Mouse (Mus musculus) left cerebral cortex, postnatal 14 days (tissue): Measurements from ENCODE around the gene Dab1. TPM values are rescaled to one million over a fixed set of nuclear protein-coding genes. Genes with fewer than 3 reads are reported as not detected.

Experiments
- DNase-seq, 2 experiments: peaks; one replicate each; pipeline ENCODE4 v3.0.0; 2021 to 2022; ENCODE audit warnings: low spot score in 2 of 2, mixed read lengths in 1 of 2
- intact Hi-C: fragments of 180-260 bp; cut with DNase I; formaldehyde crosslinking; loops from one replicate; pipeline ENCODE4 v1.15.1; 2025
- total RNA-seq, 2 experiments: library from RNA; stranded (reverse); gene quantifications; 2 replicates each; pipeline ENCODE4 v1.2.3; 2021

The Dab1 gene
- total RNA-seq, 2 experiments from 2014 or later = 92.3 to 101 TPM

DNA sequence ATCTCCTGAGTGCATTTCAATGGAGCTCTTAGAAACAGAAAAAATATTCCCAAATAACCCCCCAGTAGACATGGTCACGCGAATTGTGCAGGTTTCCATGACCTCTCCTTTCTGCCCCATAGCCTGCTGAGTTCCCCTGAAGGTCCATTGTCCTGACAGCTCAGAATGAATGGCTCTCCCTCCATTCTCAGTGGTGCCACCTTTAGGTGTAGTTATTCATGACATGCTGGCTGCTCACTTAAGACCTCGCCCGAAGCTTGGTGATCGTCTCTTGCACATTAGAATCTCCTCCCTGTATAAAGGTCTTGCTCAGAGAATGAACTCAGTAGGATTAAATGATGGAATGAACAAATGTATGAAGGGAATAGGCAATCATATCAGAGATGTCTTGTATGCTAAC is 776.9 kb downstream of the Dab1 start:
- intact Hi-C loops = no loop called here
- no peak for DNase-seq

DNA sequence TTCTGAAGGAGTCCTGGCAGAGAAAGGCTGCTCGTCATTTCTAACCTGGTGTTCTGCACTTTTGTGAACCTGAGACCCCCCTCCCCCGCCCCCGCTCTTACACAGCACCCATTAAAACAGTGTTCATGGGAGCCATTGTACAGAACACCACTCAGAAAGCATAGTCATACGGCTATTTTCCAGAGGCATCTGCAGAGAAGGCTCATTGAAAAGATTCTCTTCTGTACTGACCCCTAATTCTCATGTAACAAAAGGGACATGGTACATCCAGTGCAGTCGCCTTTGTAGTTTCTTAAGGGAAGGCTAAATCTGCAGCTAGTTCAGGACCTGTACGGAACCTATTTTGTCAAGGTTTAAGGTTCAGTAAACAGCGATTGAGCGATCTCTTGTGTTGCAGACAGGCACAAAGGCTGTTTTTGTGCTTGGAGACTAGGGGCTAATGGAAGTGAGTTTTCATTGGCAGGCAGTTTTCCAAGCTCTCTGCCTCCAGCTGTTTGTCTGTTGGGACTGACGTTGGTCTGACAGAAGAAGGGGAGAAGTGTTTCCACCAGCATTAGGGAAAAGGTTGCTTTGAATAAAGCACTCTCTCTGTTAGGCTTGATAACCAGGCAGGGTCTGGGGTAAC is 780.1 kb downstream of the Dab1 start:
- peak; percentile 44 to 61 for DNase-seq
- intact Hi-C loops = no loop called here

DNA sequence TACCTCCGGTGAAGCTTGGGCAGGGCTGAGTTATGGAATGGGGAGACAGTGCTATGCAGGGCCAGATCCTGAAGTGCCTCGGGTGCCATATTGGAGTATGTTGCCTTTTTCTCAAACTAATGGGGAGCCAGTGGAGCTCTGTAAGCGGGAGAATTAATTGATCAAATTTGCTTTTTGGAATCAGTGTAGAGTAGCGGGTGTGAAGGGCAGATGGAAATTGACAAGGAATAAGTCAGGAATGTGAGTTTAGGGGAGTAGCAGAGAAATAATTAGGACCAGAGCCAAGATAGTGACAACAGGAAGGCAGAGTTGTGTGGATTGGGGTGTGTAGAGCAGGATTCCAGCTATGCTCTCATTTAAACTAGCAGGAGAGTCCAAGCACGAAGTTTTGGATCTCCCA is 784.9 kb downstream of the Dab1 start:
- DNase-seq = no peak
- intact Hi-C loops = no loop called here

DNA sequence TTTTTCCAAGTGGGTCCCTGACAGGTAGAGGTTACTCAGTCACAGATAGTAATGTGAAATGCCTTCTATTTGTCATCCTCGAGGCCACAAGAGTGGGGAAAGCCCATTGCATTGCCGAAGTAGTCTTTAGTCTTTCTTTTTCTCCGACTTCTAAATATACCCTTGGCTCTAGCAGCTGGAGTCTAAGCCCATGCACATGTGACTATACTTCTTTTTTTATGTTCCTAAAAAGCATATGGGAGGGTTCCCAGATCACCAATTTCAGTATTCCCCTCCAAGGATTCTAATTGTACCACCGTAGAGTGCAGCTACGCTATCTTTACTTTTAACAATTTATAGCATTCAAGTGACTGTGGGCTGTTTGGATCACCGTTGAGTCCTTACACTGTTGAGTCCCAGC is 791.8 kb downstream of the Dab1 start:
- intact Hi-C loops = no loop called here
- no peak for DNase-seq

DNA sequence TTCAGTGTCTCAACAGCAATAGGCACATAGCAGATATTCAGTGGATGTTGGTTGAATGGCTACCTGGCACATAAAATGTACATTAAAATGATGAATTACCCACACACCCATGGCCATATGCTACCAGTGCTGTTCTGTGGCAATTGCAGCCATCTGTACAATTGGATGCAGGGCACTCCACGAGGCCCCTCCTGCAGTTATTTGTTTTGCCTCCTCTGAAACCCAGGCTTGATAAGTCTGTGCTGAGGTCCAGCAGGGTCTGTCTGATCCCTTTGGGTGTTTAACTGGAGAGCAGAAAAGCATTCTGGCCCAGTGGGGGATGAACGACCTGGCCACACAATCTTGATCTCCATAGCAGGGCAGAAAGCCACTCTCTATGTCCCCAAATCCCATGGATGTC is 796.3 kb downstream of the Dab1 start:
- DNase-seq = no peak
- intact Hi-C loops = no loop called here

DNA sequence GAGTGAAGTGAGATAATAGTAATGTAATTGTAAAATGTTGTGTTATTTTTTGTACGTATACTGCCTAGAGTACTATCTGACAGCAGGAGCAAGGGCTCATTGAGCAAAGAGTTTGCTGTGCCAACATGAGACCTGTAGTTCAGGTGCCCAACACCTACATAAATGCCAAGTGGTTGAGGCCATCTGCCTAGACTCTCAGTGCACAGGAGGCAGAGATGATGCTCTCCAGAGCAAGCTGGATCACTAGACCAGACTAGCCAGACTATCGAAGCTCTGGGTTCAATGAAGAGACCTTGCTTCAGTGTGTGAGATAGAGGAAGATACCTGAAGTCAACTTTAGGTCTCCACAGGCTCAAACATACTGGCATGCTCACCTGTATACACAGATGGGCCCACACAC is 799.2 kb downstream of the Dab1 start:
- intact Hi-C loops = no loop called here
- no peak for DNase-seq

DNA sequence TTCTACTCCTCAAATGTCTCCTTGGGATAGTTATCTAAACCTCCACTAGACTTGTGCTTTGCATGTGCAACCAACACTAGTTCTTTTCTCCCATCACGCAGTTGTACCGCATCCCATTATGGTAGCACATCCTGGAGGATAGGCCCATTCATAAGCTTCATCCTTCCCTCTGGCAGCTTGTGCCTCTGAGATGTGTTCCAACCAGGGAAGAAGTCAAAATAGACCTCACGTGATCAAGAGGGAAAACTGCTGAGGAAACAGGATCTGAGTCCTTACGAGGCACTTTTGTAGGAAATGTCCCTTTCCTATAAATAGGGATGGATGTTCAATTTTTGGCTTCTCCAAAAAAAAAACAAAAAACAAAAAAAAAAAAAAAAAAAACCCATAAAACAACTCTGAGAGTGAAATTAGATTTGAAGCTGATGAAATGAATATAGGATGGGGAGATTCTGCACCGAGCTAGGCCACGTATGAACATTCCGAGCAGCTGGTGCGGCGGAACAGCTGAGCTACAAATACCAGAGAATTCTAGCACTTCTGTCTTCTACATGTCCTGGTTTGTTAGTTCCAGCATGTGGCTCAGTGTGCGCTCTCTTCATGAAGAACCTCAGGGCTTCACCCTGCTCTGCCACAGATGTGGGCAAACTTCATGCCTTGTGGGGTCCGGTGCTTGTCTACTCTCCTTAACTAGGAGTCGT is 802.0 kb downstream of the Dab1 start:
- peak in 1 of 2 experiments; percentile 50 for DNase-seq
- intact Hi-C loops = no loop called here

DNA sequence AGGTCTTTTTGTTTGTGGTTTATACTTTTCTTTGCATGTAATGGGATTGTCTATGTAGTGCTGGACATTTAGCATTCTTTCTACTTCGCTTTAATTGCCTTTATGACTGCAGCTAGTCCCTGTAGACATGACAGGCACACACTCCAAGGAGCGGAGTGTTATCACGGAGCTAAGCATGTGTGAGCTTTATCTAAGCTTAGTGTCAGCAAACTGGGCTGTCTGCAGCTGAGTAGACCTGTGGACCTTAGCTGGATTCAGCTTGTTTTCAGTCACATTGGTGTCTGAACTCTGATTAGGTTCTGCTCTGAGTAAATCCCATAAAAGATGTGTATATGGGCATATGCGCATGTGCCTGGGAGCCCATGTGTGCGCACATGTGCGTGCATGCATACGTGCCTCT is 810.0 kb downstream of the Dab1 start:
- intact Hi-C loops = no loop called here
- DNase-seq = no peak

DNA sequence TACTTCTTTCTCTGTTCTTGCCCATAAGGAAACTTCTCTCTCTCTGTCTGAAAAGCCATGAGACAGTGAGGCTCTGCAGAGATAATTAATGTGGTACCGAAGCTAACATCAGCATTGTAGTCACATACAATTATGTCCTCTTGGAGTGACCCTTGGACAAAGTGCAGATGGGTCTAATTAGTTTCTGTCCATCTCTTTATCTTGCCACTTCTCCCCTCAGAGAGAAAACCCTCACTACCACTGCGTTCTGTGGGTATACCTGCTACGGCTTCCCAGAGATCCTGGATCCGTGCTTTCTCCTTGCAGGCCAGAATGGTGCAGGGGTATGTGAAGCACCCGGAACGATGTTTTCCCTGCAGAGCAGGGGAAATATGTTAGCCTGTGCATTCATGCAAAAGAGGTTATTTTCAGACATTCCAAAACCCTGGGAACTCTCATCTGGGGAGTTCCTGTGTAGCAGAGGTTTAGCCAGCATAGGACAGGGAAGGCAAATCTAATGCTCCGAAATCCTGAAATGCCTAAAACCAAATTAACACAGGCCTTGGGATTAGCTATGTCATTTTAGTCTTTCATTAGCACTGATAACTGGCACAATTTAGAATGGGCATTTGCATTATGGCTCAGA is 812.2 kb downstream of the Dab1 start:
- no peak for DNase-seq
- intact Hi-C loops = no loop called here

DNA sequence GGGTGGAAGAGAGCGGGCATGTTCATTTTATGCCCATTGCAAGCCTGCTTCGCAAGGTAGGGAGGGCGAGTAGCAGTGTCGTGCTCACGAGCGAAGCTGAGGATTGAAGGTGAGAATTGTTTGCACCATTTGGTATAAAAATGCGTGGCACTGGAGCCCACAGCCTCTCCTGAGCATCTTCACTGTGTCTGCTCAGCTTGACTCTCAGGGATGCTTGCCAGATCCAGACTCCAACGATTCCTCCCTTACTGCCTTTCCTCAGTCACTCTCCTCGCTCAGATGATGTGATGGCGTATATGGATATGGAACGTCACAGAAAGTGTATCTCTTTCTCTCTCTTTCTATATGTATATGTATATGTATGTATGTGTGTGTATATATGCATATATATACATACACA is 813.0 kb downstream of the Dab1 start:
- no peak for DNase-seq
- intact Hi-C loops = no loop called here

DNA sequence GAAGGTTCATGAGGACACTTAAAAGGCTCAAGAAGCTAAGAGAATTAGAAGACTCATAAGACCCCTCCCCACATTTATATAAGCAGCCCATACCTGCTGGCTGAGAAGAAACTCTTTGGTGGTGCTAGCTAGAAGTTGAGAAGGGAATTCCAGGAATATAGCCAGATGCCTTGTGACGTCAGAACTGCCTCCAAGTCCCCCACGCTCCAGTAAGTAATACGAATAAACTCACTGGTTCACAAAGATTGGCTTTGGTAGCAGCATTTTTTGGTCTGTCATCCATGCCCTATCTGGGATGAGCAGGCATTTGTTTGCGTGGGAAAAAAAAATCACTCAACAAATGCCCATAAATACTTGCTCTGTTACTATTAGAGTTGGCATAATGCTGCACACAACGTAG is 816.6 kb downstream of the Dab1 start:
- DNase-seq = no peak
- intact Hi-C loops = no loop called here

DNA sequence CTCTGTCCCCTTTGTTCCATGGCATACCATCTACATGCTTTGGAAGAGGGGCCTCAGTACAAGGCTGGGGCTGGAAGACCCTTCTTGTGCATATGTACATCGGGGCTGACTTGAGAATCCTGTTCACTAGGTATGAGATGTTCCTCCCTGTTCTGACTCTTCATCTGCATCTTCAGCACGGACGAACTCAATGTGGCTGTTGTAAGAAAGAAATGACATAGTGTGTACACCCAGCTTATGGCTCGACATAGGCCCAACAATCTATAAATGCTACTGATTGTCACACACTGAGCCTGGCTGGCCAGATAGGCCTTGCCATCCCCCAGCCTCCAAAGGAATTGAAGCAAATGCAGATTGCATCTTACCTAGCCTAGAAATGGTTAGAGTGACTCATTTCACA is 817.3 kb downstream of the Dab1 start:
- intact Hi-C loops = no loop called here
- DNase-seq = no peak

DNA sequence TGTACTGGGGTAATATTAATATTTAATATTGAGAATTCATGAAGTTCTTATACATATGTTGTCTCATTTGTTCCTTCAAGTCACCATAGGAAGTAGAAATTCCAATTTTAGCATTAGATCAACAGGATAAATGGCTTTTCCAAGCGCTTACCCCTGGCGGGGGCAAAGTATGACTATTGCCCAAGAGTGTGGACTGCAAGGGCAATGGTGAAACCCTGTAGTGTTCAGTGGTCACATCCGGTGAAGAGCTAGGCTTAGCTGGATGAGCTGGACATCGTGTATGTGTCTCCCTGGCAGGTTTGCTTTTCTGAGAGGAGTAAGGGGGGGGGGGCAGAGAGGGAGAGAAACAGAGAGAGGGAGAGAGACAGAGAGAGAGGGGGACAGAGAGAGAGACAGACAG is 819.6 kb downstream of the Dab1 start:
- intact Hi-C loops = no loop called here
- no peak for DNase-seq

DNA sequence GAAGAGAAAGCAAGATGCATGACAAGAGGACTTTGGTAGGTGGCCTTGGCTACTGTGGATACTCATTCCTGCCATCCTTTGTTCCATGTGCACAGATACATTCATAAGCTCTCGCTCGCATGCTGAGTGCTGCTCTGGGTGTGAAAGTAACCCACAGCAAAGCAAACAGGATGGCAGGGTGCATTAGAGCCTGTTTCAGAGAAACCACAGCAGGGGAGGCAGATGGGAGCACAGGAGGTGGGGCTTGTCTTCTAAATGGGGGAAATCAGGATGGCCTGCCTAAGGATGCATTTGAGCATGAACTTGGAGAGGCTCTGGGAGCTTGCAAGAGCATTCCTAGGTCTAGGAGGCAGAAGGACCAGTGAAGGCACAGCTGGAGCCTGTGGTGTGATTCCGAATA is 820.5 kb downstream of the Dab1 start:
- intact Hi-C loops = no loop called here
- no peak for DNase-seq

DNA sequence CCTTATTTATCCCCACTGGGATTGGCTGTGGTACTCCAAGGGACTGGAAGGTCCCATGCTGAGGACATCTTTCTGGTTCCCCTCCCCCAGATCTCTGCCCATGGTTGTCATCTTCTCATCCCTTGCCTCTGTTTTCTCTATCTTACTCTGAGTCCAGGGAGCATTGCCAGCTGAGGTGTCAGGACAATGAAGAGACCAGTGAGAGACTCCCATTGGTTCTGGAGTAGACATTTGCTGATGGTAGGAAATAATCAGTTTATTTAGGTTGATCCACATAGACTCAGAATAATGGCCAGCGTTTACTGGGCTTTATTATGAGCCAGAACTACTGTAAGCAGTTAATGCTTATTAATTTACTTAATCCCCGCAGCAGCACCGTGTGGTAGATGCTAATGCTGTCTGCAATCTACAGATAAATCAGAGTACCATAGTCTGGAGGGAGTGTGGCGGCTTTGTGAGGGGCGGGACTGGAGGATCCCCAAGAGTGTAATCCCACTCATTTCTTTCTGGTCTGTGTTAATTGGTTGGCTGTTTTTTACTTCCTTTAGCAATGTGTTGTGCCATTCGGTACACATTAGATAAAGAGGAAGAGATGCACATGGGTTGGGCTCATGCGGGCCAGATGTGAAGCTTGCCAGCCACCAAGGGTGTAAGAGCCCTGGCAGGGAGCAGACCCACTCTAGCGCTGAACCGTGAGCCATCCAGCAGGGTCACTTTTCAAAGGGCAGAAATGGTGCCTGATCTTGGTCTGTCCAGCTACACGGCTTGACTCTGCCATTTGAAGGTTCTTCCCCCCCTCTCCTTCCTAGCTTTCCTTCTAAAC is 824.0 kb downstream of the Dab1 start:
- DNase-seq = no peak
- intact Hi-C loops = no loop called here

DNA sequence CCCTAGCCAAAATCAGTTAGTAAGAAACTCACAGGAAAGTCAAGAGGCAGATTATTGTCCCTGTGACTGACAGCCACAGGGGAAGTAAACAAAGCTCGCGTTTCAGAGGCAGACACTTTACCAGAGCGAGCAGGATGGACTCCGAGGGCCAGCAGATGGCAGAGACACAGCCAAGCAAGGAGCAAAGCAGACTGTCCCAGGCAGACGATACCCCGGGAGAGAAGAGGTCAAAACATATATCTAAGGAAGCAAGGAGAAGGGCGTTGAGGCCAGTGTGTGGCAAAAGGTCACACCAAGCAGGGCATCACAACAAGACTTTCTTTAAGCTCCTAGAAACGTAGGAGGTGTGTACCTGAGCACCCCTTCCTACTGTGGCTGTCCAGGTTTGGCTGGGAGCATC is 824.6 kb downstream of the Dab1 start:
- DNase-seq = no peak
- intact Hi-C loops = no loop called here

DNA sequence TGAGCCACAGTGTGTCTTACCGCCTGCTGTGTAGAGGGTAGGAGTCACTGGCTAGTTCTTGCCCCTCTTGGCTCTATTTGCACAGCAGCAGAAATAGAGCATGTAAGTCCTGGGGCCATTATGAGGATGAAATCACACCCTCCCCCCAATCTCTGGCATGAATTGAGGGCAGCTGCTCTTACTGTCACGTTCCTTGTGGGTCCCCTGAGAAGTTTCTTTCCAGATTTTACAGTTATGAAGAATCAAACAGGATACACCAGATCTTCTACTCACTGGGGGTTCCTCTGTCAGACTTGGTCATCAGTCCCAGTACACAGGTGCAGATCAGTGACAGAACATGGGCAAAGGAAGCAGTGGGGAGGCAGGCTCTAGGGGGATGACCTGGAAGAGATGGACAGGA is 825.8 kb downstream of the Dab1 start:
- intact Hi-C loops = no loop called here
- no peak for DNase-seq

DNA sequence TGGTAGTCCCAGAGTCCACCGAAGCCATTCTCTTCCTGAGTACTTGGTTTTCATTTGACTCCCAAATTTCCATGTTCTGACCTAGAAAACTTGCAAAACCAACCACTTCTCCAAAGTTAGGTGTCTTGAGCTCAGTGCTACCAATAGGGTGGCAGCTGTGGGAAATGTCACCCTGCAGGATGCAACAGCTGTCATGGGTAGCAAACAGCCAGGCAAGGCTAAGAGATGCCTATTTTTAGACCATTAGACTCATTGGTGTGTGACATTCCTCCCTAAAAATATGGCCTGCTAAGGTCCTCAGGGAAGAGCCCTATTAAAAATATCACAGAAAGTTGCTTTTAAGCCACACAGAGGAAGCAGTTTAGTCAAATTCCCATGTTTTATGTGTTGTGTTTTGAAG is 829.0 kb downstream of the Dab1 start:
- intact Hi-C loops = no loop called here
- no peak for DNase-seq

DNA sequence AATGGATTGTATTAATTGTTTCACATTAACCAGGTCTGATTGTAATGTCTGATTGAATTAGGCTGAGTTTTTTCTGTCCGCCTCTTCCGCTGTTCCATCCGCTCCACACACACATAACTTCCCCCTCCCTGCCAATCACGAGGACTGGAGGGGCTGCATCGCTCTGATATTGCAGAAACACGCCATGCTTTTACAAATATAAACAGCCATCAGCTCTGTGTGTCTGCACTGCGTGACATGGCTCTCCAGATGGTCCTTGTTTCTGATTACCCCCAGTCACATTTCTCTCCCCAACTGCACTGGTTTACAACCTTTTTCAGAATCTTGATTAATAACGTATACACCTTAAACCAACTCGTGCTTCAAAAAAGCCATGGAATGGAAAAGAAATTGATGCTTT is 831.5 kb downstream of the Dab1 start:
- no peak for DNase-seq
- intact Hi-C loops = no loop called here

DNA sequence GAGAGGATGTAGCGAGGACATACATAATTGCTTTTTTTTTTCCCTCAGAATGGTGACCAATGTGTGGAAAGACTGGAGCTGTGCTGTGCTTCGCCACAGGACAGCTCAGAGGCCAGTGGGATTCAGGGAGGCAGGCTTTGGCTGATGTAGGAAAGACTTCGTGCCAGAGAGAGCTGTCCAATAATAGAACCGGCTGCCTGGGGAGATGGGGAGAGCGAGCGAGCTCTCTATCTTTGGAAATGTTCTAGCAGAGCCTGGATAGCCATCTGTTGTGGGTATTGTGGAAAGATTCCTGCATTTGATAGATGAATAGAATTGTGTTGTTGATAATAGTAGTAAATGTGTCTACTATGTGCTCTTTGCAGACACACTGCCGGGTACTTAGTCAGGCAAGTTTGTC is 833.4 kb downstream of the Dab1 start:
- peak; percentile 74 to 88 for DNase-seq
- intact Hi-C loops = no loop called here
